Mouse (Mus musculus): Measurements from ENCODE around the gene Nipsnap2.

DNA sequence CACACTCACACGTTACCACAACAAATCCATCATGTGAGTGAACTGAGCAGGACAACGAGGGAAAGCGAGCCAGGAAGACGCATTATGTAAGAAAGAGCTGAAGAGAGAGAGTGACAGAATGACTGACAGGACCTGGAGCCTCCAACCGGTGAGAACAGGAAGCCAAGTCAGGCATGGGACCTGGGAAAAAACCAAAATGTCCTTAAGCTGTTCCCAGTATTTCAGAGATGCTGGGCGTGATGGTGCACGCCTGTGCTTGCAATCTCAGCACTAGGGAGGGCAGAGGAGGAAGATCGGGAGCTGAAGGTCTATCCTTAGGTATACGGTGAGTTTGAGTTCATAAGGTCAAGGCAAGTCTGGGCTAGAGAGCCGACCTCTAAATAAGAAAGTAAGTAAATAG lies 47.6 kb downstream of the Nipsnap2 start:
- TF ChIP-seq CTCF (IDR thresholded peaks at IDR 0.05; ENCODE audit: low read depth), result no peak
- TF ChIP-seq EP300 (optimal IDR thresholded peaks at IDR 0.05), result no peak

Data from stomach, postnatal 0 days (tissue).